Mouse (Mus musculus): Measurements from ENCODE around the gene Sulf2.

DNA sequence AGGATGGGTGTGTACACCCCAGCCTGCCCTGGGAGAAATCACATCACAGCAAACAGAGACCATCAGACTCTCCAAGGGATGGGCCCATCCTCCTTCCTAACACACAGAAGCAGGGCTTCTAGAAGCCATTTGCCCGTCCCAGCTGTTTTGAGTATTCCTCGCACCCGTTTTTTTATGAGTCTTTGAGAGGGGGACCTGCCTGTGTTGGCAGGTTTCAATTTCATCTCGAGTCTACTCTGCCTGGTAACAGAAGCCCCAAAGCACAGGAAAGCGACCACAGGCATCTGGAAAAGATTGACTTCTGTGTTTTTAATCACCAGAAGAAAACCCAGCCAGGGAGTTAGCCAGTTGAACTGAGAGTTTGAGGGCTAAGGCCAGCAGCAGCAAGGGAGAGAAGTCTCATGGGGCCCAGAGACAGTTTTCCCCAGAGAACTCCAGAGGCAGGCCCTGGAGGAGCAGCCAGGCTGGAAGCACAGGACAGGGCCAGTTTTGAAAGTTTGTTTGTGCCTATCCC, 24.7 kb upstream of the Sulf2 start:
- TF ChIP-seq POLR2A (IDR thresholded peaks at IDR 0.05; ENCODE audit: control insufficient read depth, low read depth, low read length) (no peak), CTCF (IDR thresholded peaks at IDR 0.05; ENCODE audit: control insufficient read depth, insufficient read depth, insufficient replicate concordance, low read depth, low read length) (no peak)
